Mouse (Mus musculus): ENCODE data around the gene Gm3002. TPM values are rescaled to one million over a fixed set of nuclear protein-coding genes. Genes with fewer than 3 reads are reported as not detected.
"Not testable (repeated sequence)": the region's sequence is repeated elsewhere in the genome, so short reads cannot be mapped to it uniquely, and the experiment has no call there.

Gene Gm3002
- under 1 TPM in 1 of 2 experiments, not detected in 1; 0.44 TPM for total RNA-seq (2021)
- long read RNA-seq, experiment 1, partial matches to known transcripts = 0 of 1 reads
- long read RNA-seq, experiment 1, other reads (novel, unspliced or antisense) = 1 of 1 reads
- long read RNA-seq, experiment 2, partial matches to known transcripts = 1 of 4 reads
- long read RNA-seq, experiment 2, other reads (novel, unspliced or antisense) = 3 of 4 reads

GRCm38 (mm10) chr14:3809774-3810173 lies at the start of gene Gm3002:
TSS of gene Gm3002 (plus strand) at chr14:3810074.
- not testable (repeated sequence) for DNase-seq (ENCODE audit: low spot score in 2 of 2)

- not testable (repeated sequence) for DNase-seq (ENCODE audit: low spot score in 2 of 2)
These were observed 36.1 kb downstream of the Gm3002 start, which contains the start of gene Gm3033 for GRCm38 (mm10) chr14:3845945-3846344. TSS of gene Gm3033 (plus strand) at chr14:3846245.

- DNase-seq (ENCODE audit: low spot score in 2 of 2) = not testable (repeated sequence)
These were observed 74.0 kb downstream of the Gm3002 start, which contains the start of gene Gm2916 for GRCm38 (mm10) chr14:3883872-3884271. TSS of gene Gm2916 (plus strand) at chr14:3884172.

- DNase-seq (ENCODE audit: low spot score in 2 of 2) = not testable (repeated sequence)
These were observed 121.6 kb downstream of the Gm3002 start, which contains the start of gene Gm3029 for GRCm38 (mm10) chr14:3931456-3931855. TSS of gene Gm3029 (plus strand) at chr14:3931756.

- not testable (repeated sequence) for DNase-seq (ENCODE audit: low spot score in 2 of 2)
These were observed 153.4 kb downstream of the Gm3002 start, which contains the start of gene Gm3095 for GRCm38 (mm10) chr14:3963247-3963646. TSS of gene Gm3095 (plus strand) at chr14:3963547.

- DNase-seq (ENCODE audit: low spot score in 2 of 2) = not testable (repeated sequence)
These were observed 188.2 kb downstream of the Gm3002 start, which contains the start of gene Gm3099 for GRCm38 (mm10) chr14:3998094-3998493. TSS of gene Gm3099 (plus strand) at chr14:3998394.

Other genes with a start within 250 kb of the Gm3002 start
- not detected for gene Gm3012, start 175.6 kb upstream of the Gm3002 start, total RNA-seq (2021)
- 1 to 10 TPM; 1.2 to 1.4 TPM for gene Gm3020, start 158.0 kb upstream of the Gm3002 start, total RNA-seq (2021)
- not detected for gene Gm3043, start 121.3 kb upstream of the Gm3002 start, total RNA-seq (2021)
- not detected for gene Gm3033, start 36.2 kb downstream of the Gm3002 start, total RNA-seq (2021)
- not detected for gene Gm2916, start 74.1 kb downstream of the Gm3002 start, total RNA-seq (2021)
- gene Gm3029, start 121.7 kb downstream of the Gm3002 start, total RNA-seq (2021) = not detected
- under 1 TPM in 1 of 2 experiments, not detected in 1; 0.44 TPM for gene Gm3095, start 153.5 kb downstream of the Gm3002 start, total RNA-seq (2021)
- not detected for gene Gm3099, start 188.3 kb downstream of the Gm3002 start, total RNA-seq (2021)
- gene Gm5796, start 213.9 kb downstream of the Gm3002 start, total RNA-seq (2021) = 1 to 10 TPM; 1.3 to 1.6 TPM